Mouse (Mus musculus): ENCODE measurements around the gene Sf3b1.
"Not testable (repeated sequence)": the region's sequence is repeated elsewhere in the genome, so short reads cannot be mapped to it uniquely, and the experiment has no call there.

Sf3b1 gene

GRCm38 (mm10) chr1:55021907-55022306 lies 5.4 kb downstream of the Sf3b1 start:
- TF ChIP-seq CTCF (conservative IDR thresholded peaks at IDR 0.05; ENCODE audit: low read length) = no peak
- TF ChIP-seq NANOG (IDR thresholded peaks at IDR 0.05; ENCODE audit: borderline replicate concordance, low read length) = no peak
- no peak for TF ChIP-seq POU5F1 (IDR thresholded peaks at IDR 0.05; ENCODE audit: borderline replicate concordance, low read length)
- Histone ChIP-seq H3K4me1 (replicated peaks; ENCODE audit: low read depth, low read length) (peaks cover 63% of the 10 kb centered on the region), H3K9me3 (ENCODE audit: low read length) (no peaks in the 10 kb centered on the region), H3K4me3 (replicated peaks; ENCODE audit: low read length) (no peak overlapping the region), H3K36me3 (ENCODE audit: insufficient read depth, low read length) (peaks cover 60% of the 10 kb centered on the region), H3K27me3 (ENCODE audit: insufficient read depth, low read length) (no peaks in the 10 kb centered on the region)

- Histone ChIP-seq H3K4me1 (replicated peaks; ENCODE audit: low read depth, low read length) (no peaks in the 10 kb centered on the region), H3K4me3 (replicated peaks; ENCODE audit: low read length) (no peak overlapping the region), H3K36me3 (ENCODE audit: insufficient read depth, low read length) (peaks cover 94% of the 10 kb centered on the region), H3K27me3 (ENCODE audit: insufficient read depth, low read length) (no peaks in the 10 kb centered on the region), H3K9me3 (ENCODE audit: low read length) (no peaks in the 10 kb centered on the region)
- TF ChIP-seq CTCF (conservative IDR thresholded peaks at IDR 0.05; ENCODE audit: low read length) (peak; percentile 19; the same call in 1 of the 2 replicates), POU5F1 (IDR thresholded peaks at IDR 0.05; ENCODE audit: borderline replicate concordance, low read length) (no peak), NANOG (IDR thresholded peaks at IDR 0.05; ENCODE audit: borderline replicate concordance, low read length) (no peak)
Observed at GRCm38 (mm10) chr1:55012513-55012912, 14.8 kb downstream of the Sf3b1 start.

- H3K9me3 ChIP-seq (ENCODE audit: low read length); H3K4me3 ChIP-seq (replicated peaks; ENCODE audit: low read length); H3K4me1 ChIP-seq (replicated peaks; ENCODE audit: low read depth, low read length); H3K27me3 ChIP-seq (ENCODE audit: insufficient read depth, low read length): not testable (repeated sequence)
- peaks cover 93% of the 10 kb centered on the region for H3K36me3 ChIP-seq (ENCODE audit: insufficient read depth, low read length)
Observed at GRCm38 (mm10) chr1:55008313-55008712, 19.0 kb downstream of the Sf3b1 start.

GRCm38 (mm10) chr1:54993581-54993980 lies 33.7 kb downstream of the Sf3b1 start:
- peaks cover 95% of the 10 kb centered on the region for H3K36me3 ChIP-seq (ENCODE audit: insufficient read depth, low read length)
- no peak overlapping the region for H3K4me3 ChIP-seq (replicated peaks; ENCODE audit: low read length)
- TF ChIP-seq NANOG (IDR thresholded peaks at IDR 0.05; ENCODE audit: borderline replicate concordance, low read length) (no peak), CTCF (conservative IDR thresholded peaks at IDR 0.05; ENCODE audit: low read length) (no peak), POU5F1 (IDR thresholded peaks at IDR 0.05; ENCODE audit: borderline replicate concordance, low read length) (no peak)
- H3K27me3 ChIP-seq (ENCODE audit: insufficient read depth, low read length) = no peaks in the 10 kb centered on the region
- H3K9me3 ChIP-seq (ENCODE audit: low read length) = no peaks in the 10 kb centered on the region
- H3K4me1 ChIP-seq (replicated peaks; ENCODE audit: low read depth, low read length) = peaks cover 4% of the 10 kb centered on the region; the same call in 1 of the 2 replicates

- TF ChIP-seq NANOG (IDR thresholded peaks at IDR 0.05; ENCODE audit: borderline replicate concordance, low read length) (no peak), CTCF (conservative IDR thresholded peaks at IDR 0.05; ENCODE audit: low read length) (no peak), POU5F1 (IDR thresholded peaks at IDR 0.05; ENCODE audit: borderline replicate concordance, low read length) (no peak)
Observed at GRCm38 (mm10) chr1:54986248-54986647, 41.0 kb downstream of the Sf3b1 start.

GRCm38 (mm10) chr1:54985831-54986230 lies 41.5 kb downstream of the Sf3b1 start:
- no peaks in the 10 kb centered on the region for H3K9me3 ChIP-seq (ENCODE audit: low read length)
- H3K36me3 ChIP-seq (ENCODE audit: insufficient read depth, low read length) = peaks cover 70% of the 10 kb centered on the region
- H3K4me3 ChIP-seq (replicated peaks; ENCODE audit: low read length) = no peak overlapping the region
- no peaks in the 10 kb centered on the region for H3K27me3 ChIP-seq (ENCODE audit: insufficient read depth, low read length)
- H3K4me1 ChIP-seq (replicated peaks; ENCODE audit: low read depth, low read length) = peaks cover 13% of the 10 kb centered on the region; the same call in 1 of the 2 replicates
- no peak for TF ChIP-seq CTCF (conservative IDR thresholded peaks at IDR 0.05; ENCODE audit: low read length)
- TF ChIP-seq NANOG (IDR thresholded peaks at IDR 0.05; ENCODE audit: borderline replicate concordance, low read length) = no peak
- no peak for TF ChIP-seq POU5F1 (IDR thresholded peaks at IDR 0.05; ENCODE audit: borderline replicate concordance, low read length)

More at GRCm38 (mm10) chr1:54986248-54986647, 41.0 kb downstream of the Sf3b1 start:
- Histone ChIP-seq H3K4me3 (replicated peaks; ENCODE audit: low read length) (no peak overlapping the region), H3K36me3 (ENCODE audit: insufficient read depth, low read length) (peaks cover 74% of the 10 kb centered on the region), H3K27me3 (ENCODE audit: insufficient read depth, low read length) (no peaks in the 10 kb centered on the region), H3K9me3 (ENCODE audit: low read length) (no peaks in the 10 kb centered on the region), H3K4me1 (replicated peaks; ENCODE audit: low read depth, low read length) (peaks cover 13% of the 10 kb centered on the region; the same call in 1 of the 2 replicates)

GRCm38 (mm10) chr1:54984154-54984553 lies 43.1 kb downstream of the Sf3b1 start:
- Histone ChIP-seq H3K9me3 (ENCODE audit: low read length) (no peaks in the 10 kb centered on the region), H3K36me3 (ENCODE audit: insufficient read depth, low read length) (peaks cover 54% of the 10 kb centered on the region), H3K4me1 (replicated peaks; ENCODE audit: low read depth, low read length) (peaks cover 13% of the 10 kb centered on the region; the same call in 1 of the 2 replicates), H3K4me3 (replicated peaks; ENCODE audit: low read length) (no peak overlapping the region), H3K27me3 (ENCODE audit: insufficient read depth, low read length) (no peaks in the 10 kb centered on the region)
- TF ChIP-seq CTCF (conservative IDR thresholded peaks at IDR 0.05; ENCODE audit: low read length) = no peak
- no peak for TF ChIP-seq POU5F1 (IDR thresholded peaks at IDR 0.05; ENCODE audit: borderline replicate concordance, low read length)
- TF ChIP-seq NANOG (IDR thresholded peaks at IDR 0.05; ENCODE audit: borderline replicate concordance, low read length) = no peak

GRCm38 (mm10) chr1:54983339-54983738 lies 43.9 kb downstream of the Sf3b1 start:
- no peaks in the 10 kb centered on the region for H3K9me3 ChIP-seq (ENCODE audit: low read length)
- no peaks in the 10 kb centered on the region for H3K27me3 ChIP-seq (ENCODE audit: insufficient read depth, low read length)
- H3K4me1 ChIP-seq (replicated peaks; ENCODE audit: low read depth, low read length) = peaks cover 13% of the 10 kb centered on the region; the same call in 1 of the 2 replicates
- TF ChIP-seq NANOG (IDR thresholded peaks at IDR 0.05; ENCODE audit: borderline replicate concordance, low read length) (no peak), CTCF (conservative IDR thresholded peaks at IDR 0.05; ENCODE audit: low read length) (peak; percentile 35; the same call in 1 of the 2 replicates)
- no peak overlapping the region for H3K4me3 ChIP-seq (replicated peaks; ENCODE audit: low read length)
- H3K36me3 ChIP-seq (ENCODE audit: insufficient read depth, low read length) = peaks cover 50% of the 10 kb centered on the region

- H3K27me3 ChIP-seq (ENCODE audit: insufficient read depth, low read length) = no peaks in the 10 kb centered on the region
- H3K4me3 ChIP-seq (replicated peaks; ENCODE audit: low read length) = no peak overlapping the region
- no peak for TF ChIP-seq NANOG (IDR thresholded peaks at IDR 0.05; ENCODE audit: borderline replicate concordance, low read length)
- no peak for TF ChIP-seq POU5F1 (IDR thresholded peaks at IDR 0.05; ENCODE audit: borderline replicate concordance, low read length)
- no peak for TF ChIP-seq CTCF (conservative IDR thresholded peaks at IDR 0.05; ENCODE audit: low read length)
- no peaks in the 10 kb centered on the region for H3K9me3 ChIP-seq (ENCODE audit: low read length)
- H3K4me1 ChIP-seq (replicated peaks; ENCODE audit: low read depth, low read length) = peaks cover 13% of the 10 kb centered on the region; the same call in 1 of the 2 replicates
- peaks cover 45% of the 10 kb centered on the region for H3K36me3 ChIP-seq (ENCODE audit: insufficient read depth, low read length)
Observed at GRCm38 (mm10) chr1:54982636-54983035, 44.6 kb downstream of the Sf3b1 start.

Data from E14TG2a.4 (cell line).